Mouse (Mus musculus): ENCODE data around the gene Nlgn2. TPM values are rescaled to one million over a fixed set of nuclear protein-coding genes. Genes with fewer than 3 reads are reported as not detected.

The Nlgn2 gene
- polyA plus RNA-seq, 1 experiment = 5.1 TPM

GRCm38 (mm10) chr11:69800392-69801197, 37.0 kb downstream of the Nlgn2 start:
- DNase-seq (ENCODE audit: low read depth, low spot score) = no peak
- 6% methylated on average over 36 of the region's 36 CpGs for WGBS

- 44% methylated on average over 11 of the region's 11 CpGs for WGBS
- DNase-seq (ENCODE audit: low read depth, low spot score) = no peak
These were observed 37.5 kb downstream of the Nlgn2 start for GRCm38 (mm10) chr11:69800138-69800391.

- no peak for DNase-seq (ENCODE audit: low read depth, low spot score)
- WGBS = 66% methylated on average over 12 of the region's 12 CpGs
These were observed 38.0 kb downstream of the Nlgn2 start for GRCm38 (mm10) chr11:69799394-69800137.

- 82% methylated on average over 7 of the region's 7 CpGs for WGBS
- no peak for DNase-seq (ENCODE audit: low read depth, low spot score)
These were observed 39.7 kb downstream of the Nlgn2 start for GRCm38 (mm10) chr11:69797924-69798323.

GRCm38 (mm10) chr11:69795983-69796435, 41.6 kb downstream of the Nlgn2 start:
- 5% methylated on average over 13 of the region's 13 CpGs for WGBS
- no peak for DNase-seq (ENCODE audit: low read depth, low spot score)

GRCm38 (mm10) chr11:69795168-69795982, 42.2 kb downstream of the Nlgn2 start, which contains the start of gene Chrnb1:
Gene Chrnb1, minus strand, starts transcription at chr11:69795943.
- DNase-seq (ENCODE audit: low read depth, low spot score) = peak; percentile 99
- under 1% methylated on average over 52 of the region's 52 CpGs for WGBS

GRCm38 (mm10) chr11:69793429-69793828, 44.2 kb downstream of the Nlgn2 start:
- no peak for DNase-seq (ENCODE audit: low read depth, low spot score)
- 79% methylated on average over 5 of the region's 5 CpGs for WGBS

- WGBS = 76% methylated on average over 5 of the region's 5 CpGs
- DNase-seq (ENCODE audit: low read depth, low spot score) = no peak
These were observed 46.2 kb downstream of the Nlgn2 start for GRCm38 (mm10) chr11:69791420-69791819.

GRCm38 (mm10) chr11:69789431-69789830, 48.2 kb downstream of the Nlgn2 start:
- WGBS = 60% methylated on average over 5 of the region's 5 CpGs
- no peak for DNase-seq (ENCODE audit: low read depth, low spot score)

- no peak for DNase-seq (ENCODE audit: low read depth, low spot score)
These were observed 50.3 kb downstream of the Nlgn2 start for GRCm38 (mm10) chr11:69787306-69787705.

GRCm38 (mm10) chr11:69784793-69785272, 52.8 kb downstream of the Nlgn2 start:
- 12% methylated on average over 15 of the region's 15 CpGs for WGBS
- peak; percentile 78 for DNase-seq (ENCODE audit: low read depth, low spot score)

More at GRCm38 (mm10) chr11:69787306-69787705, 50.3 kb downstream of the Nlgn2 start:
- 92% methylated on average over 5 of the region's 5 CpGs for WGBS

- WGBS = 34% methylated on average over 4 of the region's 4 CpGs
- DNase-seq (ENCODE audit: low read depth, low spot score) = no peak
These were observed 55.8 kb downstream of the Nlgn2 start for GRCm38 (mm10) chr11:69781828-69782227.

- 77% methylated on average over 7 of the region's 7 CpGs for WGBS
These were observed 58.6 kb downstream of the Nlgn2 start for GRCm38 (mm10) chr11:69778985-69779384.

GRCm38 (mm10) chr11:69778258-69778982, 59.2 kb downstream of the Nlgn2 start:
- WGBS = 65% methylated on average over 23 of the region's 23 CpGs
- no peak for DNase-seq (ENCODE audit: low read depth, low spot score)

More at GRCm38 (mm10) chr11:69778985-69779384, 58.6 kb downstream of the Nlgn2 start:
- no peak for DNase-seq (ENCODE audit: low read depth, low spot score)

GRCm38 (mm10) chr11:69777504-69778257, 59.9 kb downstream of the Nlgn2 start:
- 79% methylated on average over 26 of the region's 26 CpGs for WGBS
- DNase-seq (ENCODE audit: low read depth, low spot score) = no peak

- DNase-seq (ENCODE audit: low read depth, low spot score) = no peak
- 87% methylated on average over 20 of the region's 20 CpGs for WGBS
These were observed 61.1 kb downstream of the Nlgn2 start for GRCm38 (mm10) chr11:69776488-69776887.

- DNase-seq (ENCODE audit: low read depth, low spot score) = no peak
- 75% methylated on average over 10 of the region's 10 CpGs for WGBS
These were observed 61.9 kb downstream of the Nlgn2 start for GRCm38 (mm10) chr11:69775716-69776115.

GRCm38 (mm10) chr11:69774961-69775360, 62.6 kb downstream of the Nlgn2 start:
- WGBS = 56% methylated on average over 5 of the region's 5 CpGs
- DNase-seq (ENCODE audit: low read depth, low spot score) = no peak
